Comparison of ENCODE assay signal across 20 mouse cellular contexts in the genomic region with DNA sequence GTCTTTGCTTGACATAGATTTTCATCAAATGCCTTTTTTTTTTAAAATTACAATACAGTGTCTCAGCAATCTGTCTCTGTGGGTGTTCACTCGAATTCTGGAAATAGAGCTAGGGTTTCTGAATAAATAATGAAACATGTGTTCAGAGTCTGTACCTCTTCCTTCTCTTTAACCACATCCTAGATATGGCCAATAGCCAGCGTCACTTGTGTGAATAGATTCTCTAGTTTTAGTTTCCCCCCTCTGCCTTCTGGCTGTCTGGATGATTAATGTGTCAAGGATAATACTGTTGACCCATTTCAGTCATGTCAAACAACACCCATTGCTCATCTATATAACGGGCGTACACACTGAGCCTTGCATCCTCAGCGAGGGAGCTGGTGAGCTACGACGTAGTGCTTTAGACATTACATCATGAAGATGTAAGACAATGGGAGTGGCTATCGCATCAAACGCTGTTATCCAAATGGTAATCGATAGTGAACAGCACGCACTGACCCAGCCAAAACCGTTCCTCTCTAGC. TPM values are rescaled to one million over a fixed set of nuclear protein-coding genes. Genes with fewer than 3 reads are reported as not detected.
DNase-seq lines count a peak whose midpoint lies in the region; TF ChIP-seq lines count a peak whose summit lies in the region.
"Had no signal": no experiment of that assay in that cellular context is flagged by ENCODE, and none has a peak within 500 bp of the region (broad histone marks: within the 10 kb centered on the region; RNA-seq: fewer than 3 reads in every experiment).

No protein-coding gene starts in this region.

- no peak for TF ChIP-seq CTCF in MEL (IDR thresholded peaks at IDR 0.05 in 2 of 3, conservative IDR thresholded peaks at IDR 0.05 in 1 of 3; ENCODE audit: control insufficient read depth in 1 of 3, insufficient read depth in 1 of 3, low read depth in 2 of 3, low read length in 3 of 3, poor library complexity in 1 of 3, severe bottlenecking in 1 of 3)

- H3K4me3 ChIP-seq in MEL (ENCODE audit: control insufficient read depth in 1 of 2, insufficient read depth in 1 of 2, low read depth in 2 of 2, low read length in 2 of 2) = no peak overlapping the region
- H3K4me3 ChIP-seq: forebrain, embryonic 15.5 days; heart, embryonic 10.5 days had no signal

- no peak overlapping the region for H3K27ac ChIP-seq in MEL (ENCODE audit: control insufficient read depth, low read depth, low read length)
- H3K27ac ChIP-seq: forebrain, embryonic 15.5 days; heart, embryonic 10.5 days; hindbrain, embryonic 14.5 days had no signal

- no peaks in the 10 kb centered on the region for H3K9me3 ChIP-seq in MEL (replicated peaks; ENCODE audit: insufficient read depth, low read length)
- H3K9me3 ChIP-seq: forebrain, embryonic 15.5 days; G1E; heart, embryonic 10.5 days had no signal

- no peaks in the 10 kb centered on the region for H3K27me3 ChIP-seq in MEL (ENCODE audit: control insufficient read depth in 1 of 2, insufficient read depth in 2 of 2, low read length in 2 of 2)
- H3K27me3 ChIP-seq: forebrain, embryonic 15.5 days; Patski had no signal

- no peaks in the 10 kb centered on the region; a peak in 1 of 4 replicates for H3K4me1 ChIP-seq in MEL (ENCODE audit: control insufficient read depth in 1 of 2, insufficient read depth in 2 of 2, low read length in 2 of 2)

- TF ChIP-seq EP300 in MEL (IDR thresholded peaks at IDR 0.05; ENCODE audit: low read depth in 1 of 2, low read length in 2 of 2) = no peak

- peak; percentile 43 for DNase-seq in layer of hippocampus, adult 9-10 months (ENCODE audit: low spot score)
- no peak for DNase-seq in layer of hippocampus, adult 9-11 months
- DNase-seq in 416B (ENCODE audit: low read depth) = peak; percentile 80
- peak; percentile 32 for DNase-seq in MEL (ENCODE audit: low read depth, low spot score)
- peak; percentile 54 for DNase-seq in retina, postnatal 1 day
- DNase-seq in adrenal gland, postnatal 25 days = no peak
- DNase-seq: adrenal gland, postnatal 14 days; cerebellum, adult 2 months; cerebellum, postnatal 10 days; gastrocnemius, postnatal 10 days; heart, adult 18-20 months; heart, postnatal 10 days had no signal

- no peak for TF ChIP-seq RAD21 in MEL (IDR thresholded peaks at IDR 0.05; ENCODE audit: low read depth, low read length)

- peaks cover 0 to 5% of the 10 kb centered on the region in 2 experiments; a peak in 1 of 4 replicates for H3K36me3 ChIP-seq in MEL (ENCODE audit: control insufficient read depth in 1 of 2, insufficient read depth in 2 of 2, low read length in 2 of 2)
- H3K36me3 ChIP-seq: forebrain, embryonic 15.5 days; heart, embryonic 10.5 days had no signal

- H3K9ac ChIP-seq in MEL (ENCODE audit: control insufficient read depth, low read depth, low read length, poor library complexity, severe bottlenecking) = no peak overlapping the region
- H3K9ac ChIP-seq: forebrain, embryonic 15.5 days; hindbrain, embryonic 14.5 days had no signal

- no peaks in the 10 kb centered on the region for H3K79me2 ChIP-seq in MEL (ENCODE audit: control insufficient read depth, insufficient read depth, low read length, poor library complexity)

- TF ChIP-seq POLR2A in MEL (IDR thresholded peaks at IDR 0.05; ENCODE audit: control insufficient read depth in 1 of 2, insufficient read depth in 1 of 2, low read depth in 1 of 2, low read length in 2 of 2, poor library complexity in 1 of 2) = no peak

TF ChIP-seq in MEL, 35 proteins besides CTCF, POLR2A, EP300 and RAD21:
- TF ChIP-seq HCFC1 (IDR thresholded peaks at IDR 0.05; ENCODE audit: low read depth, low read length) = no peak
- no peak for TF ChIP-seq ZC3H11A (IDR thresholded peaks at IDR 0.05; ENCODE audit: low read depth, low read length)
- TF ChIP-seq ZKSCAN1 (IDR thresholded peaks at IDR 0.05; ENCODE audit: low read depth, low read length) = no peak
- TF ChIP-seq JUND (IDR thresholded peaks at IDR 0.05; ENCODE audit: low read depth, low read length) = no peak
- no peak for TF ChIP-seq BHLHE40 (IDR thresholded peaks at IDR 0.05; ENCODE audit: borderline replicate concordance, low read depth, low read length)
- TF ChIP-seq NRF1 (IDR thresholded peaks at IDR 0.05; ENCODE audit: insufficient read depth, low read depth, low read length, poor library complexity, severe bottlenecking) = no peak
- TF ChIP-seq ETS1 (IDR thresholded peaks at IDR 0.05; ENCODE audit: low read depth, low read length) = no peak
- no peak for TF ChIP-seq TAL1 (IDR thresholded peaks at IDR 0.05; ENCODE audit: low read length)
- no peak for TF ChIP-seq MAZ (IDR thresholded peaks at IDR 0.05; ENCODE audit: low read depth, low read length)
- no peak for TF ChIP-seq TCF12 (IDR thresholded peaks at IDR 0.05; ENCODE audit: low read depth, low read length)

RNA-seq across cellular contexts. Expression of a gene that starts 34.7 kb away (rescaled TPM):
- total RNA-seq in MEL (2012; rRNA removed) = 3.4 and 3.7 TPM in 2 replicates
- polyA plus RNA-seq in MEL (2012; ENCODE audit: insufficient read depth in 1 of 2, insufficient read length in 2 of 2, low read depth in 1 of 2, low replicate concordance in 2 of 2, missing spikeins in 1 of 2) = 10 to 100 TPM in 1 of 2 experiments, not detected in 1; 11.8 TPM
- total RNA-seq in adrenal gland, postnatal 25 days (2021) = 0.52 TPM in 1 of 2 replicates, not detected in the other
- total RNA-seq: hematopoietic stem cell, adult 5-6 weeks had no signal
- polyA plus RNA-seq: activated CD4-positive, CD25-positive, alpha-beta regulatory T cell, adult 4 months; heart, embryonic 14.5 days had no signal

RNA-seq across cellular contexts. Expression of a gene that starts 40.1 kb away (rescaled TPM):
- 14.4 and 19.5 TPM in 2 replicates for total RNA-seq in MEL (2012; rRNA removed)
- polyA plus RNA-seq in MEL (2012; ENCODE audit: insufficient read depth in 1 of 2, insufficient read length in 2 of 2, low read depth in 1 of 2, low replicate concordance in 2 of 2, missing spikeins in 1 of 2) = 10 to 100 TPM in 1 of 2 experiments, not detected in 1; 28.5 TPM
- 32.4 and 34.2 TPM in 2 replicates for total RNA-seq in adrenal gland, postnatal 25 days (2021)

RNA-seq across cellular contexts. Expression of a gene that starts 53.3 kb away (rescaled TPM):
- total RNA-seq in MEL (2012; rRNA removed) = not detected in 2 replicates
- polyA plus RNA-seq in MEL (2012; ENCODE audit: insufficient read depth in 1 of 2, insufficient read length in 2 of 2, low read depth in 1 of 2, low replicate concordance in 2 of 2, missing spikeins in 1 of 2) = not detected
- total RNA-seq in adrenal gland, postnatal 25 days (2021) = 0.33 and 0.48 TPM in 2 replicates
- total RNA-seq: G1E; heart, adult 18-20 months; heart, postnatal 10 days; hematopoietic stem cell, adult 5-6 weeks had no signal
- polyA plus RNA-seq: activated CD4-positive, CD25-positive, alpha-beta regulatory T cell, adult 4 months; cerebellum, adult 2 months; G1E had no signal

Comparison
In these comparisons a context has a peak if more than half of its experiments do, and no peak if none do; other contexts are left out.
1. DNase-seq: peak in layer of hippocampus, adult 9-10 months (single experiment), 416B (single experiment), MEL (single experiment) and retina, postnatal 1 day (single experiment); none in layer of hippocampus, adult 9-11 months (single experiment) and adrenal gland, postnatal 25 days (single experiment).